Mouse (Mus musculus) effector memory CD4-positive, alpha-beta T cell, adult 7 months (primary cell): ENCODE data around the gene Vps37b. TPM values are rescaled to one million over a fixed set of nuclear protein-coding genes. Genes with fewer than 3 reads are reported as not detected.

Experiments used
- polyA plus RNA-seq: library from polyadenylated mRNA; unstranded; fragments of 100-300 nt; shearing (Covaris generic); gene quantifications from one replicate; pipeline ENCODE4 v1.2.1, GENCODE M21; 2017

Vps37b gene
- polyA plus RNA-seq = 3,656 TPM

DNA sequence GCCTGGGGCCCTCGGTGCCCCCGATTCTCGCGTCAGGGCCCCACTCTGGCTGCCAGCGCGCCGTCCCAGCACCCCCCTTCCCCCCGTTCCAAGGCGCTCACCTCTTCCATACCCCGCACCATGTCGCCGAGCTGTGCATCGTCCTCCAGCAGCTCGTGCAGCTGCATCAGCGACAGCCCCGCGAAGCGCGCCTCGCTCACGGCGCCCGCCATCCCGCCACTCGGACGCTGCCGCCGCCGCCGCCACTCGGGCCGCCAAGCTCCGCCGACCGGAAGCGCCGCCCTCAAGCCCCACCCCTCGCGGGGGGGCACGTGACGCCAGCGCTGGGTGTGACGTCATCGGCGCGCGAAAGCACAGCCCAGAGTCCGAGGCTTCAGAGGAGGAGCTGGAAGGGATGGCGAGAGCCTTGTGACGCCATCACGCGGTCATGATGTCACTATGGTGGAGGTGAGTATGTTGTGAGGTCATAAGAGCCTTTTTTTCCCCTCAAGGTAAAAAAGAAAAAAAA, at the start of gene Vps37b:
Gene Vps37b (minus strand): TSS at position 270 of the 508 bp plus-strand sequence.

DNA sequence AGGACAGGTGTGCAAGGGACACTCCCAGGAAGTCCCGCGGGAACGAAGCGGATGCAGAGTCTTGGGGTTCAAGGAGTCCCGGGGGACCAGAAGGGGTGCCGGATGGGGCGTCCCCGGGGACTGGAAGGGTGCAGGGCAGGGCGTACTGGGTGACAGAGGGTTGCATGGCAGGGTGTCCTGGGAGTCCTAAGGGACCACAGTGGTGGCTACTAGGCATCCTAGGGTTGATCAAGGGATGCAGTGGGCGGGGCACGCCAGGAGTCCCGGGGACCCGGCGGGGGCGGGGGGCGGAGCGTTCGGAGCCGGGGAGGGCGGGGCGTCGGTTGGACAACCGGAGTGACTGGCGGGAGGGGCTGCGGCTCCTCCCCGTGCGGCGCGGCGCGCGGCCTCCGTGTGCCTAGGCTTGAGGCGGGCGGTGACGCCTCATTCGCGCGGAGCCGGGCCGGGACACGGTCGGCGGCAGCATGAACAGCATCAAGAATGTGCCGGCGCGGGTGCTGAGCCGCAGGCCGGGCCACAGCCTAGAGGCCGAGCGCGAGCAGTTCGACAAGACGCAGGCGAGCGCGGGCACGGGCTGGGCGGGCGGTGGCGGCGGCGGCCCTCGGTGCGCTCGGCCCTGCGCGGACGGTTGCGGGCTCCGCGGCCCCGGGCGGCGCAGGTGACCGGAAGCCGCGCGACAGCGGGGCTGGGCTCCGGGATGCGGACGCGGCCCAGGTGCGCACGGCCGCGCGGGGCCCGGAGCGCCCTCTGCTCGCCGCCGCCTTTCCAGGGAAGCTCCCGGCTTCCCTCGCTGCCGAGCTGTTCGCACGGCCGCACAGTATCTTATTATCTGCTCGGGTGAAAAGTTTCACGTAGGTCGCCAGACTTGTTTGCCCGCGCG, 58.5 kb downstream of the Vps37b start, which contains the start of gene Hip1r:
Gene Hip1r (plus strand): TSS at position 330 of the 880 bp plus-strand sequence.

Other genes with a start within 250 kb of the Vps37b start
- 0.26 TPM for gene Hcar2, start 166.8 kb downstream of the Vps37b start, polyA plus RNA-seq
- not detected for gene Hcar1, start 152.2 kb downstream of the Vps37b start, polyA plus RNA-seq
- gene Denr, start 125.1 kb downstream of the Vps37b start, polyA plus RNA-seq = 64.7 TPM
- gene Gm43518, start 104.9 kb downstream of the Vps37b start, polyA plus RNA-seq = 3.1 TPM
- 3.6 TPM for gene Ccdc62, start 101.6 kb downstream of the Vps37b start, polyA plus RNA-seq
- gene Hip1r, start 58.6 kb downstream of the Vps37b start, polyA plus RNA-seq = 102 TPM
- gene Abcb9, start 63.5 kb upstream of the Vps37b start, polyA plus RNA-seq = 92.3 TPM
- 40.9 TPM for gene Ogfod2, start 80.0 kb upstream of the Vps37b start, polyA plus RNA-seq
- 46.0 TPM for gene Arl6ip4, start 83.8 kb upstream of the Vps37b start, polyA plus RNA-seq
- gene Pitpnm2, start 217.5 kb upstream of the Vps37b start, polyA plus RNA-seq = 6.6 TPM